Mouse (Mus musculus) cerebellum, postnatal 4 days (tissue): ENCODE results near the gene Stmn3.
A peak's percentile ranks its signal among the peaks of the same experiment; 100 is the strongest.

Experiments
- DNase-seq, 2 experiments: peaks; one replicate each; pipeline ENCODE4 v3.0.0; 2022; ENCODE audit warnings: low spot score in 2 of 2, mixed read lengths in 1 of 2

Gene Stmn3

DNA sequence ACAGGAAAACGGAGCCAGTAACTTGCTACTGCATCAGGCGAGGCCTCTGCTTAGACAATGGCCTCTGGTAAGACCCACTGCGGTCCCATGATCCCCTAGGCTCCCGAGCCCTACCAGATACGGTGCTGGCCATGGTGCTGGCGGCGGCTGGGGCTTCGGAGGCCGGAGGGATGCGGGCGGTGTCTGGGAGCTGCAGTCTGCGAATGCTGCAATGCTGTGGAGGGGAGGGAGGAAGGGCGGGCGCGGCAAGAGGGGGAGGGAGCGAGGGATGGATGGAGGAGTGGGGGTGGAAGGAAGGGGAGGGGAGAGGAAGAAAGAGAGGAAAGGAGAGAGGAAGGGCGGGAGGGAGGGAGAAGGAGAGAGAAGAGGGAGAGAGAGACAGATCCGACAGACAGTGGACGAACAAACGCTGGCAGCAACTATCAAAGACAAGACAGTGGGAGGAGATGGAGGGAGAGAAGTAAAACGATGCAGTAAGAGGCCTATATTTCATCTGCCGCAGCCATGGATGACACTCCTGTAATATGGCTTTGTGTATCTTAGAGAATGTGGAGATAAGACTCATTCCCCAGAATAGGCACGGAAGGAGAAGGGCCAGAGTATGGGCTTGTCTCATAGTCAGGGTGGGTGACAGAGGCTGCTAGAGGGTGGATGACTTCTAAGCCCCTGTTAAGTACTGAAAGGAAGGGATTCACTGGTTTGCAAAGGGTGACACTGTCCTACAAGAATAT lies at the start of gene Stmn3:
Gene Stmn3 (minus strand): TSS at position 421 of the 731 bp plus-strand sequence.
- DNase-seq: peak; percentile 66 to 79

DNA sequence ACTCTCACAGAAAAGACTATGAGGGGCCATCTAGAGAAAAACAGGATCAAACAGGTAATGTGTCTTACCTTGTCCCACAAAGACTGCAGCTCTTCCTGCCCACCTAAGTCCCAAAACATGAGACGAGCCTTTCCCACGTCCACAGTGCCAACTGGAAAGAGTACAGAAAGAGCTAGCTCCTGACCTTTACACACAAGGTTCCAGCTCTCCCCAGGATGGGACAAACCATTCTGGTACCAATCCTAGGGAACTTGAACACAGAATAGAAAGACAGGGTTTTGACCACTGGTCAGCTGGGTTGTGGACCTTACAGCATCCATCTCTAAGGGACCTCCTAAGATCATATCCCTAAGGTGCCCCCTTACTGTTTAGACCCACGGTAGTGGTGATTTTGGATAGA lies 49.6 kb upstream of the Stmn3 start:
- no peak for DNase-seq

DNA sequence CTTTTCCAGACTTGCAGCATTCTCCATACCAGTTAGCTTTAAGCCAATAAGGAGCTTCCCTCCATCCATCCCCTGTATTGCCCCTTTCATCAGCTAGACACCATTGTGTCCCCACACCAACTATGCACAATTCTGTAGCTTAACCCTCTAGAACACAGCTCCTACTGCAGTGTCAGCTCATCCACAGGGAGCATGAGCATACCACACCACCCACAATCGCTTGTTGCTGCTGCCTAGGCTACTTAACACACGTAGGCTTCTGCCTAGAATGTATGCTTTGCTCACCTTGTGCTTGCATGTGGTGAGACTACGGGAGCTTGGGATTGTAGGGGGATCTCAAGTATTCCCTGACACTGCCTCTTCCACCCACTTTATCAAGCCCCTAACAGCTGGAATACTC lies 42.5 kb upstream of the Stmn3 start:
- no peak for DNase-seq

DNA sequence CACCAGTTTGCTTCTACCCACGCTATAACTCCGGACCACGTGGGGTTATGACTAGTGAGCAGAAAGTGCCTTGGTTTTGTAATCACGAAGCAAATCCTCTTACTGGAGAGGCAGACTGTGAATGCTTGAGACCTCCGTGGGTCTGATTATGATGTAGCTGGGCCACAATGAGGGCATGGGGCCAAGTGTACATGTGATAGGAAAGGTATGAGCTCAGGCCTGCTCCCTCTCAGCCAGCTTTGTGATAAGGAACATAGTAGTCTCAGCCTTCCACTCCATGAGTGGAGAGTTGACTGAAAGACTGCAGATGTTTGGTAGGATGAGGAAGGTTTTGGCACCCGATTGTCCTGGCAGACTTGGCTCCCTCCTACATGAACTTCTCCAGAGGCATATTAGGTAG lies 28.5 kb upstream of the Stmn3 start:
- DNase-seq: no peak

DNA sequence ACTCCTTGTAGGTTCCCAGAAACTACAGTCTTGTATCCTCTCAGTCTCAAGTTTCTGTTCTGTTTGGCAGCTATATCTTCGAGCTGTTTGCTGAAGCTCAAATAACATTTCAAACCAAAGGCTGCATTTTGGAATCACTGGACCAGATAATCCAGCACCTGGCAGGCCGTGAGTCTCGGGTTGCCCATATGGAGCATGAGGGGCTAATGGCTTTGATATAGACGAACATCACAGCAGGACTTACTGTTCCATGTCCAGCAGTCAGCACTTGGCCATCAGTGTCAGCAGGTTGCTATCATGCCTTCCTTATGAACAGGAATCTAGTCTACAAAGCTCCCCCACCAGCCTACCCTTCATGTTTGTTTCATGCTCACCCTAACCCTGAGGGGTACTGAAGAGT lies 26.1 kb upstream of the Stmn3 start:
- no peak for DNase-seq

DNA sequence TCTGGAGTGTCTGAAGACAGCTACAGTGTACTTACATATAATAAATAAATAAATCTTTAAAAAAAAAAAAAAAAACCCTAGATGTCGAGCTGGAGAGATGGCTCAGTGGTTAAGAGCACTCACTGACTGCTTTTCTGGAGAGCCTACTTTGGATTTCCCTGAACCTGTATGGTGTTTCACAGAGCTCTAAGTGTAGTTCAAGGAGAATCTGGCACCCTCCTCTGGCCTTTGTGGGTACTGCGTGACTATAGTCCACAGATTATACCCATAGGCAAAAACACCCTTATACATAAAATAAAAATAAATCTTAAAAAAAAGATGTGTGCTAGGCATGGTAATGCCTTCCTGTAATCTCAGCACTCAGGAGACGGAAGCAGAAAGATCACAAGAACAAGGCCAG lies 19.7 kb upstream of the Stmn3 start:
- peak; percentile 41 to 65 for DNase-seq

DNA sequence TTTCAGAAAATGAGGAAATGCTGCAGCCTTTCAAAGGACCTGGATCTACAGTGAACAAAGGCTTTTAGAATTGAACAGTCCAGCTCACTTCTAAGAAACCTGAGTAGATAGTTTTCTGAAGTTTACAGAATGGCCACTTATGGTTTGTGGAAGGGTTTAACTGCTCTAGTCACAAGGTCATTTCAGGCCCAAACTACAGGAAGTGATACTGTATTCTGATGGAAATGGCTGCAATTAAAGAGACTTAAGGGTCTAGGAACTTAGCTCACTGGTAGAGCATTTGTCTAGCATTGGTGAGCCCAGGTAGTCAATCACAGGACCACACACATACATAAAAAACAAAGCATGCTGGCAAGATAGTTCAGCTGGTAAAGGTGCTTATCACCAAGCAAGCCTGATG lies 18.2 kb upstream of the Stmn3 start:
- DNase-seq: no peak

DNA sequence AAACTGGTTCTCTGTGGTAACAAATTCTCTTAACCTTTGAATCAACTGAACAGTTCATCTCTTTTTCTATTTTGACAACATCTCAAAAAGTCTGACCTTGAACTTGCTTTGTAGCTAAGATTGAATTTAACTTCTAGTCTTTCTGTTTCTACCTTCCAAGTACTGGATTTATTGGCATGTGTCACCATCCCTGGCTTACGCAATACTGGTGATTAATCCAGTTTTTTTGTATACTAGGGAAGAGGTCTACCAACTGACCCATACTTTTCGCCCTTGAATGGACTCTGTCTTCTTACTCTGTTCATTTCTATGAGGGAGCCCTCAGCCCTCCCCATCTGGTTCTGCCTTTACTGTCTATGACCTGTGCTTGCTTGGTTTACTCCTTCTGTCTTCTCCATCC lies 11.8 kb upstream of the Stmn3 start:
- DNase-seq: no peak

DNA sequence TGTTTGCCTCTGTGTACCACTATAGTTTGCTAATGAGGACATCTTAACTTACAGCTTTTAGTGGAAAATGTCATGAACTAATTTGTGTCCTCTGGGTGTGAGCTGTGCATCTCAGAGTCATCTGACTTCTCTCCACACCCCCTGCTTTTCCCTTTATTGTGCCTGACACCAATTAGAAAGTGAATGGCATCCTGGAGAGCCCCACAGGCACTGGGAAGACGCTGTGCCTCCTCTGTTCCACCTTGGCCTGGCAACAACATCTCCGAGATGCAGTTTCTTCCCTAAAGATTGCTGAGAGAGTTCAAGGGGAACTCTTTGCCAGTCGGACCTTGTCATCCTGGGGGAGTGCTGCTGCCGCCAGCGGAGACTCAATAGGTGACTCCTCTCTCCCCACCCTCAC lies 7.8 kb upstream of the Stmn3 start:
- no peak for DNase-seq

DNA sequence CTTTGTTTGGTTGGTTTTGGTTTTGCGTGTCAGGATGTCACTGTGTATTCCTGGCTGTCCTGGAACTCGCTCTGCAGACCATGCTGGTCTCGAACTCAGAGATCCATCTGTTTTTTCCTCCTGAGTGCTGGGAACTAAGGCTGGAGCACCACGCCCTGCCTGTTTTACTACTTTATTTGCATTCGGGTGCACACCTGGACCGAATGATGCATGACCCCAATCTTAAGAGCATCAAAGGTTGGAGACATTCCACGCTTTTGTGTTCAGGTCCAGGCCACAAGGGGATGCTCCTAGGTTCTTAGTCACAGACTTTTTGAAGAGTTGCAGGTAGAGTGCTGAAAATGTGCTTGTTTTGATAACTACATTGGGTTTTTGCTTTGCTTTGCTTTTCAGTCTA lies 5.8 kb upstream of the Stmn3 start:
- no peak for DNase-seq

DNA sequence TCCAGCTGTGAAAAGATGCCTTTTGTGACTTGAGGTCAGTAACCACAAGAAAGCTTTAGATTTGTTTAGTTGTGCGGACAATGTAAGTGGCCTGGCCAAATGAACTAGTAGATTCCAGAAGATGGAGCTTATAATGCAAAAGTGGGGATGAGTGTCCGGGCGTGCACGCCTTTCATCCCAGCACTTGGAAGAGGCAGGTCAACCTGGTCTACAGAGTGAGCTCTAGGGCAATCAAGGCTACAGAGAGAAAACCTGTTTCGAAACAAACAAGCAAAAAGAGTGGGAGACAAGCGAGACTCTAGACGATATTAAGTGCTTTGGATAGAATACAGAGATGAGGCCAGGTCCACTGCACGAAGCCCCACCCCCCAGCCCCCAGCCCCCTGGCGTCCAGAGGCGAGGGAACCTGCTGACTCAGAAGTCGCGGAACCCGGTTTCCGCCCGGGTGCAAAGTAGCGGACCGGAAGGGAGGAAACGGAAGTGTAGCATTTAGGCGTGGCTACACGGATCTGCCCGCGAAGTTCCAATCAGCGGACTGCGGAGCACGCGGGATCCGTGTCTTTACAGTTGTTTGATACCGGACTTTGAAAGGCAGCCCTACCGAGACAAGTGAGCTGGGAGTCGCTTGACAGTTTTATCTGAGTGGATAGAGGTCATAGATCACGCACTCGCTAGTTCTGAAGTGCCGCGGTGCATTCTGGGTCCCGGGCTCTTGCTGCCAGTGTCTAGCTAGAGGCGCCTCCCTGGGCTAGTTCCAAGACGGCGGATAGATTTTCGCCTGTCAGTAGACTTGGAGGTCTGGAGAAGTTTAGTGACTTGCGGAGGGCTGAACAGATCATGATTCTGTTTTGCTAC lies 5.2 kb upstream of the Stmn3 start, which contains the start of gene Rtel1:
Gene Rtel1 (plus strand): TSS at position 492 of the 855 bp plus-strand sequence.
- peak; percentile 52 to 85 for DNase-seq

DNA sequence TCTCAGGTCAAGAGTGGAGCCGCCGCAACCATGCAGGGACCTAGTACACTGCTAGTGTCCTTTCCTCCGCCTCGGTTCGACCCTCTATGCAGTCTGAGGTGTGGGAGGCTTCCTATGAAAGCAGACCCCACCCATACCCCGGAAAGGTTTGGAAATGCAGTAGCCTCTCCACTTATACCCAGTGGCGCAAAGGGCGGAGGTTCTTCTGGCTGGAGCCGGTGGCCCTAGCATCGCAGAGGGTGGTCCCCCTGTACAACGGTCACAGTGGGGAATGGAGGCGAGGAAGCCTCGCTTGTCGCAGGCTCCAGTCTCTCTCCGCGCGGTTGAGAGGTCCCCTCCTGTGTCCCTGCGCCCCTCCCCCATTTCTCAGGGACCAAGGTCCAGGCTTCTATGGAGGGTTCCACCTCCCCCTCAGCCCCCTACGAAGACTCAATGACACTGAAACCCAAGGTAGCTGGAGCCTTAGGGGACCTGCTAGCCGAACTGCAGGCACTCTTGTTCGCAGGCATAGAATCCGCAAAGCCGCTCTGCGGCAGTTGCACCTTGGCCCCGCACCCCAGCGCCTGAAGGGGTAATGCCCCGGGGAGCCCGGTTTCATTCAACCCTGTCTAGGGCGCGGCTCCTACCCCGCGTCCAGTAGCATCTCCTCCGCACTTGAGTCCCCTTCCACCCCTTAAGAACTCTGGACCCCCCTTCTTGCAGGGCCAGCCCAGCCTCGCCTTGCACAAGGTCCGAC lies 788 bp downstream of the Stmn3 start:
- peak in 1 of 2 experiments; percentile 45 for DNase-seq

DNA sequence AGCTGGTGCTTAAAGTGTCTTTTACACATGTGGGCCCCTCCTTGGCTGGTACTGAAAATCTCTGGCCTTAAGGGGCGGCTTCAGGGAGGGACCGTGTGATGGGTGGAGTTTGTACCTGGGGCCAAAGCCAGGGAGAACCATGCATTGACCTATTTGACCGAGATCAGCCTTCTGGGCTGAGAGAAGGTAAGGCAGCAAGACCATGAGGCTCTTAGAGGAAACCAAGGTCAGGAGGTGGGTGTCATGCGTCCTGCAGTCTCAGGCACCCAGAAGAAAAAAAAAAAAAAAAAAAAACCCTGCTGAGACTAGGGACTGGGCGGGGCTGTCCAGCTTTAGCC lies 1.3 kb downstream of the Stmn3 start:
- no peak for DNase-seq

DNA sequence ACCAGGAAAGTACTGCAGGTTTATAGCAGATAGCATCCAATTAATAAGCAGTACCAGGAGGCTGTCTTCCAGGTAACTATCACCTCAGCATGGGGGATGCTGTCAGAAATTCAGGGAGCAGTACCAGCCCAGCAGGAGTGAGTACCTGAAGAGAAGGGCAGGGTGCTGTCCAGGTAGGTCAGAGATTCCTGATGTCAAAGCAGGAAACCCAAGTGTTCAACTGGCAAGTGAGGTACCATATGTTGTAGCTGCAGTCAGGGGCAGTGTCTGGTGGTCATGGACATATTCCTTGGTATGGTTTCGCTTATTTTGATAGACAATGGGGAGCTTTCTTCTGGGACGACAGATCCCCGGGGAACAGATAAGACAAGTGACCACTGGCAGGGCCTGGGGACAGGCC lies 1.9 kb downstream of the Stmn3 start:
- no peak for DNase-seq

DNA sequence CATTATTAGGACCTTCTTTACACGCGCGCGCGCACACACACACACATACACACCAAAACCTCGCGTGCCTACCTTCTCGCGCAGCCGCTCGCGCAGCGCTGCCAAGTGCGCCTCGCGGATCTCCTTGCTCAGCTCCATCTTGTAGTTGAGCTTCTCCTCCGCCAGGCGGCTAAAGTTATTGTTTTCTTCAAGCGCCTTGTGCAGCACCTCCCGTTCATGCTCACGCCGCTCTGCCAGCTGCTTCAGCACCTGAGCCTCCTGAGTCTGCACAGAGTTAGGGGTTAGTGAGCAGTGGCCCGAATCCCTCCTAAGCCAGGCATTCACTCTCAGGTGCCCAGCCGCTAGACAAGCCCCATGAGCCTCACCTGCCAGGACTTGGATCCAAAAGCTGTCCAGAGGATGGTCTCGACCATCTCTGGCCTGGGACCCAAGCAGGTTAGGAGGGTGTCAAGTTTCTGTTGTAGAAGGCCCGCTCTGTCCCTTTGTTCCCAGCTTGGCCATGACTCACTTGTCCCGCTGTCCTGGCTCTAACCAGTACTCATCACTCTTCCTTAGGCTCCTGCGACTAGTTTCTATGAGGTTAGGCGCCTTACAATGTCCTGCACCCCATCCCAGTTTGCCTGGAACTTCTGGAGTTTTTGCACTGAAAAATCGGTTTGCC lies 7.0 kb downstream of the Stmn3 start:
- DNase-seq: peak; percentile 37 to 62

DNA sequence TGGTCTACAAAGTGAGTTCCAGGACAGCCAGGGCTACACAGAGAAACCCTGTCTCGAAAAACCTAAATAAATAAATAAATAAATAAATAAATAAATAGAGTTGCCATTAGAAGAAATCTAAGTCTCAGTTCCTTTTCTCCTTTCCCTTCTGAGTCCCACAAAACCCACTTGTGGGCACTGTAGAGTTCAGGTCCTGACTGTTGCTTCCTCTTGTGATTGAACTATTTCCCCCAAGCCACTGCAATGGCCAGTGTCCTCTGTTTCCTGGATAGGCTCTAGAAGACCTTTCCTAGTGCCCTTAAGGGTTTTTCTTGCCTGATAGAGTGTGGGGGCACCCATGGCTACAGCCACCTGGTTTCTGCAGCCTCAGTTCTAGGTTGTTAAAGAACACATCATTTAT lies 9.4 kb downstream of the Stmn3 start:
- no peak for DNase-seq

DNA sequence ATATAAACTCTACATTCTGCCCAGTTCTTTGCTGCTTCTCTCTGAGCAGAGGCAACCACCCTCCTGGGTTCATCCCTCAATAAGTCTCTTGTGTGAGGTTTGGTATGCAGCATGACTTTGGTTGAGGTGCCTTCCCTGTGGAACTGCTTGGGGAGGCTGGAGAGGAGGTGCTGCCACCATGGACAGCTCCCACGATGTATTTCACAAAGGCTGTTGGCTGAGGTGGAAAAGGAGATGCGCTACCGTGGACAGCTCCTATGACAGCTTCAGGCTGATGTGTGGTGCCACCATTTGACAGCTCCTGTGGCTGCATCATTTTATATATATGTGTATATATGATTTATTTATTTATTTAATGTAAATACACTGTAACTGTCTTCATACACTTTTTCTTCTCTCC lies 12.3 kb downstream of the Stmn3 start:
- no peak for DNase-seq

DNA sequence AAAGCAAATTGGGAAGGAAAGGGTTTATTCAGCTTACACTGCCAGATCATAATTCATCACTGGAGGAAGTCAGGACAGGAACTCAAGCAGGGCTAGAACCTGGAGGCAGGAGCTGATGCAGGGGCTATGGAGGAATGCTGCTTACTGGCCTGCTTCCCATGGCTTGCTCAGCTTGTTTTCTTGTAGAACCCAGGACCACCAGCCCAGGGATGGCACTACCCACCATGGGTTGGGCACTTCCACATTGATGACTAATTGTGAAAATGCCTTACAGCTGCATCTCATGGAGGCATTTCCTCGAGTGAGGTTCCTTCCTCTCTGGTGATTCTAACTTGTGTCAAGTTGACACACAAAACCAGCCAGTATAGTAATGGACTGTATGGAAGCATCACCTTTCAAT lies 23.4 kb downstream of the Stmn3 start:
- DNase-seq: no peak

DNA sequence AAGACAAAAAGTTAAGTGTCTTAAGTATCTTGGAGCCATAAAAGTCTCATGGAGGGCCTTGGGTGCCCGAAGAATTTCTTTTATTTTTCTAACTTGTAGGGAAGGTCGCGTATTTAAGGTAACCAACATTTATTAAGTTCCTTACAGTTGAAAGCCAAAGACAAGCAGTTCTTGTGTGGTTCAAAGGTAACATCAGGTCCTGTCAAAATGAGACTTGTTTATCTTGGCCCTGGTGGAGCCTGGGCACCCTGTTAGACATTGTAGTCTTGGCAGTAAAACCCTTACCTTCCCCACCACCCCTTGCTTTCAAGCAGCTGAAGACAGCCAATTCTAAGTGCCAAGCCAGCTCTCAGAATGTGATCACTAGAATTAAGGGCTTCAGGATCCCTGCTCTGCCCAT lies 25.6 kb downstream of the Stmn3 start:
- DNase-seq: no peak

DNA sequence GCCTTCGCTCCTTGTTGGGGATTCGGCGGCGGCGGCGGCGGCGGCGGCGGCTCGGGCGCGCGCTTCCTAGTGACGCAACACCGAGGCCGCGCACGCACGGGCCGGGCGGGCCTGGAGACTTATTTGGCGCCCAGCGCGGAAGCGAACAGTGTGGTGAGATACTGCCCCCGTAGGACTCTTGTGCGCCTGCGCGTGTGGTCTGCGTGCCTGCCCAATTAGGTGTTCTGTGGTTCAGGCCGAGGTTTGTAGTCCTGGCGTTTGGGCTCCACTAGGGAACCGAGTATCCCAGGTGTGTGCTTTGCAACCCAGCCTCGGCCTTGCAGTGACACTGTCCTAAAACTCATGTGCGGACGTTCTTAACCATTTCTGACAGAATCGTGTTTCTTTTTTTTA lies 26.3 kb downstream of the Stmn3 start, which contains the start of gene Gmeb2:
Gene Gmeb2 (minus strand): TSS at position 78 of the 393 bp plus-strand sequence.
- peak; percentile 70 to 87 for DNase-seq

DNA sequence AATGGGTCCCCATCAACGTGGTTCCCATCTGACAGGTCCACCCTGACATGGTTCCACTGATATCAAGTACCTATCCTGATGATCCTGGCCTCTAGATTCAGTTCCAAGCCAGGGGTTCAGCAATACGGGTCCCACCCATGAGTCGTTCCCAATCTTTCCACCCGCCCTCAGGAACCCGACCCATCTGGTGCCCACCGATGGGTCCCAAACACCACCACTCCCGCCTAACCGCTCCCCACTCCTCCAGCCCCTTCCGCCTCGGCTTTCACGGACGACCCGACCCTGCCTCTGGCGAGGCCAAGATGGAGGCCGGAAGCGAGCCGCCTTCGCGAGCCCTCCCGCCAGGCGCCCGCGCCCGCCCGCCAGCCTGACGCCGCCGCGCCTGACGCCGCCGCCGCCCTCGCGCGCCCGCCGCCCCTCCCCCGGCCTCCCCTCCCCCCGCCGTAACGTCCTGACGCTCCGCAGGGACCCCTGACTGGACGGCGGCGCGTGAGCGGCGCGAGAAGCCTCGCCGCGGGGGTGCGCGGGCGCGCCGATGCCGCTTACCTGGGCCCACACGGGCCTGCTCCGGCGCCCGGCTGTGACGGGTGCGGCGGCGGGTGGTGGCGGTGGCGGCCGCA lies 26.9 kb downstream of the Stmn3 start:
- peak; percentile 76 to 88 for DNase-seq
